Mouse (Mus musculus) liver, adult 2 months (tissue): Measurements from ENCODE around the gene Olfr427.

Experiments used
- CTCF ChIP-seq: fragments of 200-500 bp; IDR thresholded peaks from 2 replicates; pipeline ENCODE4 v1.5.1; 2011; ENCODE audit warnings: low read depth, low read length, control low read depth
- POLR2A ChIP-seq: fragments of 200-500 bp; IDR thresholded peaks from 2 replicates; pipeline ENCODE4 v1.6.1; 2011; ENCODE audit warnings: low read length, control low read depth; ENCODE audit not compliant: insufficient read depth; ENCODE audit errors: extremely low read depth

- TF ChIP-seq CTCF (no peak), POLR2A (no peak)
Measured at GRCm38 (mm10) chr1:174051931-174052536, 44.7 kb upstream of the Olfr427 start.
